ENCODE assay signal across 19 mouse cellular contexts in genomic region chr2:5940936-5941335, GRCm38 (mm10).
"Had no signal": no experiment of that assay in that cellular context is flagged by ENCODE, and none has a peak within 500 bp of the region (broad histone marks: within the 10 kb centered on the region; RNA-seq: fewer than 3 reads in every experiment).

No protein-coding gene starts in this region.

- H3K4me3 ChIP-seq: intestine, embryonic 15.5 days; limb, embryonic 12.5 days; limb, embryonic 15.5 days; midbrain, embryonic 12.5 days; midbrain, embryonic 15.5 days; neural tube, embryonic 12.5 days; stomach, embryonic 15.5 days had no signal

- H3K4me1 ChIP-seq: intestine, embryonic 15.5 days had no signal

- H3K9ac ChIP-seq: intestine, embryonic 15.5 days; kidney, embryonic 15.5 days; limb, embryonic 12.5 days; limb, embryonic 15.5 days; lung, embryonic 14.5 days; midbrain, embryonic 12.5 days; midbrain, embryonic 15.5 days; neural tube, embryonic 12.5 days; neural tube, embryonic 15.5 days; stomach, embryonic 15.5 days had no signal

- ATAC-seq: intestine, embryonic 15.5 days; lung, postnatal 0 days; midbrain, embryonic 15.5 days had no signal

- H3K36me3 ChIP-seq: intestine, embryonic 15.5 days; kidney, embryonic 15.5 days; limb, embryonic 12.5 days; limb, embryonic 15.5 days; midbrain, embryonic 12.5 days; midbrain, embryonic 15.5 days; neural tube, embryonic 12.5 days; neural tube, embryonic 15.5 days; stomach, embryonic 15.5 days had no signal

- DNase-seq: kidney, adult 11 months; kidney, adult 8-10 months; kidney, postnatal 10 days; layer of hippocampus, postnatal 36 days; left cerebral cortex, postnatal 4 days; lung, embryonic 14.5 days; spleen, adult 18-20 months; thymus, postnatal 25 days had no signal

- H3K27me3 ChIP-seq: intestine, embryonic 15.5 days; kidney, embryonic 15.5 days; limb, embryonic 12.5 days; limb, embryonic 15.5 days; midbrain, embryonic 12.5 days; midbrain, embryonic 15.5 days; neural tube, embryonic 12.5 days; neural tube, embryonic 15.5 days; stomach, embryonic 15.5 days had no signal

- H3K27ac ChIP-seq: intestine, embryonic 15.5 days; kidney, embryonic 15.5 days; limb, embryonic 12.5 days; limb, embryonic 15.5 days; macrophage; midbrain, embryonic 12.5 days; midbrain, embryonic 15.5 days; neural tube, embryonic 12.5 days; neural tube, embryonic 15.5 days; stomach, embryonic 15.5 days had no signal

- H3K4me2 ChIP-seq: intestine, embryonic 15.5 days; kidney, embryonic 15.5 days; limb, embryonic 12.5 days; limb, embryonic 15.5 days; lung, embryonic 14.5 days; midbrain, embryonic 12.5 days; neural tube, embryonic 12.5 days; stomach, embryonic 15.5 days had no signal

- H3K9me3 ChIP-seq: intestine, embryonic 15.5 days; kidney, embryonic 15.5 days; limb, embryonic 12.5 days; limb, embryonic 15.5 days; midbrain, embryonic 12.5 days; midbrain, embryonic 15.5 days; neural tube, embryonic 12.5 days; neural tube, embryonic 15.5 days; stomach, embryonic 15.5 days had no signal
